Mouse (Mus musculus): ENCODE measurements around the gene Nacc1. TPM values are rescaled to one million over a fixed set of nuclear protein-coding genes. Genes with fewer than 3 reads are reported as not detected.
"Not testable (repeated sequence)": the region's sequence is repeated elsewhere in the genome, so short reads cannot be mapped to it uniquely, and the experiment has no call there.

Gene Nacc1
- polyA plus RNA-seq, 1 experiment from 2014 or later = 25.2 TPM

DNA sequence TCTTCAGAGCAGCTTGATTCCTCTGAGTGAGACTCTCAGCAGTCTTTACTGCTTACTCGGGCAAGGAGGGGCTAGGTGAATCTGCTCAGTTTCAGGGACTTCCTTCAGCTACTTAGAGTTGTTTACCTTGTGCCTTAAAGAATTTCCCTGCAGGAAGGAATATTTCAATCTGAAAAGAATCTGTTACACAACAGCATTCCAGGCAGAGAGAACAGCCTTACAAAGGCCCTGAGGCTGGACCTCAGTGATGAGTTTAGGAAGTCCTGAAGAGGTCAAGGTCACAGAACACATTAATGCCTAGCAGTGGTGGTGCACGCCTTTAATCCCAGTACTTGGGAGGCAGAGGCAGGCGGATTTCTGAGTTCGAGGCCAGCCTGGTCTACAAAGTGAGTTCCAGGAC is 55.8 kb downstream of the Nacc1 start:
- H3K9ac ChIP-seq (ENCODE audit: low read depth, low read length) = no peak overlapping the region
- H3K27me3 ChIP-seq (replicated peaks; ENCODE audit: control insufficient read depth, insufficient read depth, low read length) = no peaks in the 10 kb centered on the region
- no peaks in the 10 kb centered on the region; the same call in 1 of the 2 replicates for H3K4me1 ChIP-seq (replicated peaks; ENCODE audit: control insufficient read depth, insufficient read depth, low read length)
- no peak overlapping the region for H3K27ac ChIP-seq (ENCODE audit: low read depth, low read length)
- no peak for ATAC-seq (replicated peaks; ENCODE audit: low FRiP score)
- WGBS = 85% methylated on average over 4 of the region's 4 CpGs
- no peak for DNase-seq (ENCODE audit: low spot score)
- H3K4me2 ChIP-seq = no peak overlapping the region
- no peak overlapping the region for H3K4me3 ChIP-seq (ENCODE audit: low read depth, low read length)
- no peaks in the 10 kb centered on the region for H3K9me3 ChIP-seq (ENCODE audit: control insufficient read depth, low read length)
- no peaks in the 10 kb centered on the region for H3K36me3 ChIP-seq (ENCODE audit: control insufficient read depth, insufficient read depth, low read length)

DNA sequence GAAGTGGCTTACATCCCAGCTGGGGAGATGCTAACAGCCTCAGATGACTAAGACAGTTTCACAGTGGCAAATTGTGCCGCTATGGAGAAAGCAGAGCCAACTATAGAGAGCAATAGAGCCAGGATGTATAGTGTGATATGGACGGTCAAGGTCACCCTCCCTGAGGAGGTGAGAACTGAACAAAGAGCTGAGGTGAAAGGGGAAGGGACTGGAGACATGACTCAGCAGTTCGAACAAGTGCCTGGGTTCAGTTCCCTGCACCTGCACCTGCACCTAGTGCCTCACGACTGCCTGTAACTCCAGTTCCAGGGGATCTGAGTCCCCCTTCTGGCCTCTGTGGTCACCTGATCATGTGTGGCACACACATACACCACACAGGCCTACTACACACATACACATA is 57.5 kb downstream of the Nacc1 start:
- no peak overlapping the region for H3K4me3 ChIP-seq (ENCODE audit: low read depth, low read length)
- no peaks in the 10 kb centered on the region for H3K9me3 ChIP-seq (ENCODE audit: control insufficient read depth, low read length)
- DNase-seq (ENCODE audit: low spot score) = no peak
- no peaks in the 10 kb centered on the region for H3K27me3 ChIP-seq (replicated peaks; ENCODE audit: control insufficient read depth, insufficient read depth, low read length)
- no peak overlapping the region for H3K4me2 ChIP-seq
- H3K9ac ChIP-seq (ENCODE audit: low read depth, low read length) = no peak overlapping the region
- 67% methylated on average over 4 of the region's 4 CpGs for WGBS
- no peak for ATAC-seq (replicated peaks; ENCODE audit: low FRiP score)
- H3K4me1 ChIP-seq (replicated peaks; ENCODE audit: control insufficient read depth, insufficient read depth, low read length) = no peaks in the 10 kb centered on the region; the same call in 1 of the 2 replicates
- H3K36me3 ChIP-seq (ENCODE audit: control insufficient read depth, insufficient read depth, low read length) = no peaks in the 10 kb centered on the region
- H3K27ac ChIP-seq (ENCODE audit: low read depth, low read length) = no peak overlapping the region

DNA sequence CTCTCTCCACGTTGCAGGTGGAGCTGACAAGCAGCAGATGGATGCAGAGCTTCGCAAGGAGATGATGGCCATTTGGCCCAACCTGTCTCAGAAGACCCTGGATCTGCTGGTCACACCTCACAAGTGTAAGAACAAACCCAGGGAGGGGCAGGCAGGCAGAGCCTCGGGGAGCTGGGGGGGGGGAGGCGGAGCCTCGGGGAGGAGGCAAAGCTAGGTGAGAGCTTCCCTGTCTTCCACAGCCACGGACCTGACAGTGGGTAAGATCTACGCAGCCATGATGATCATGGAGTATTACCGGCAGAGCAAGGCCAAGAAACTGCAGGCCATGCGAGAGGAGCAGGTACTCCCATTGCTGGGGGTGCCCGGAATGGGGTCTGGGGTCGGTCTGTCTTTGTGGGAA is 58.1 kb downstream of the Nacc1 start:
- DNase-seq (ENCODE audit: low spot score) (no peak), ATAC-seq (replicated peaks; ENCODE audit: low FRiP score) (no peak)
- Histone ChIP-seq H3K4me3 (ENCODE audit: low read depth, low read length) (no peak overlapping the region), H3K4me1 (replicated peaks; ENCODE audit: control insufficient read depth, insufficient read depth, low read length) (no peaks in the 10 kb centered on the region), H3K4me2 (no peak overlapping the region), H3K27me3 (replicated peaks; ENCODE audit: control insufficient read depth, insufficient read depth, low read length) (no peaks in the 10 kb centered on the region), H3K9ac (ENCODE audit: low read depth, low read length) (no peak overlapping the region), H3K27ac (ENCODE audit: low read depth, low read length) (no peak overlapping the region), H3K9me3 (ENCODE audit: control insufficient read depth, low read length) (no peaks in the 10 kb centered on the region), H3K36me3 (ENCODE audit: control insufficient read depth, insufficient read depth, low read length) (no peaks in the 10 kb centered on the region)
- WGBS = 68% methylated on average over 11 of the region's 11 CpGs

DNA sequence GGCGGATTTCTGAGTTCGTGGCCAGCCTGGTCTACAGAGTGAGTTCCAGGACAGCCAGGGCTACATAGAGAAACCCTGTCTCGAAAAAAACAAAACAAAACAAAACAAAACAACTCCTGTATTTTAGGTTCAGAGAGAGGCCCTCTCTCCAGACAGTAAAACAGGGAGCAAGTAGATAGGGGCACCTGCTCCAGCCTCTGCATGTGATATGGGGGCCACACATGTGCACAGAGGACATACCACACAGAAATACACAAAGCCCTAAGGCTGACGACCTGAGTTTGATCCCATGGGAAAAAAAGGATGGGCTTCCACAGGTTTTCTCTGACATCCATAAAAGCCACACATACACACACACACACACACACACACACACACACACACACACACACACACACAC is 64.2 kb downstream of the Nacc1 start:
- not testable (repeated sequence) for H3K36me3 ChIP-seq (ENCODE audit: control insufficient read depth, insufficient read depth, low read length); H3K9ac ChIP-seq (ENCODE audit: low read depth, low read length); DNase-seq (ENCODE audit: low spot score); H3K27ac ChIP-seq (ENCODE audit: low read depth, low read length); H3K4me3 ChIP-seq (ENCODE audit: low read depth, low read length); H3K27me3 ChIP-seq (replicated peaks; ENCODE audit: control insufficient read depth, insufficient read depth, low read length); H3K9me3 ChIP-seq (ENCODE audit: control insufficient read depth, low read length); H3K4me2 ChIP-seq; H3K4me1 ChIP-seq (replicated peaks; ENCODE audit: control insufficient read depth, insufficient read depth, low read length)
- WGBS = 76% methylated on average over 4 of the region's 4 CpGs
- 0 out of 2 replicates have a peak, but pooled peaks have one; percentile 53 for ATAC-seq (replicated peaks; ENCODE audit: low FRiP score)

DNA sequence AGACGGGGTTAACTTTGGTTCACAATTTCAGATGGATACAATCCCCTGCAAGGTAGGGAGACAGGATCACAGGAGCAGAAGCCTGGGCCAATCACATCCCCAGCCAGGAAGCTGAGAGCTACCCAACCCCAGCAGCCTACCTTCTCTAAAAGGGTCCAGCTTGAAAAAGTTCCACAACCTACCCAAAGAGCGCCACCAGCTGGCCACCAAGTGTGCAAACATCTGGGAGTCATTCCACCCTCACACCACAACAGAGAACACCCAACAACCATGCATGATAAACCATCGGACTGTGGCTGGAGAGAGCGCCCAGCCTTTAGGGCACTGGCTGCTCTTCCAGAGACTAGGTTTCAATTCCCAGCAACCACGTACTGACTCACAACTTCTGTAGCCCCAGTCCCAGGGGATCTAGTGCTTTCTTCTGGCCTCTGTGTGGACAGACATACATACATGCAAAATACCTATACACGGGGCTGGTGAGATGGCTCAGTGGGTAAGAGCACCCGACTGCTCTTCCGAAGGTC is 66.5 kb downstream of the Nacc1 start:
- Histone ChIP-seq H3K27me3 (replicated peaks; ENCODE audit: control insufficient read depth, insufficient read depth, low read length) (peaks cover 29% of the 10 kb centered on the region), H3K27ac (ENCODE audit: low read depth, low read length) (no peak overlapping the region), H3K9me3 (ENCODE audit: control insufficient read depth, low read length) (no peaks in the 10 kb centered on the region), H3K4me2 (no peak overlapping the region), H3K4me1 (replicated peaks; ENCODE audit: control insufficient read depth, insufficient read depth, low read length) (0 out of 2 replicates have a peak, but pooled peaks cover 2% of the 10 kb centered on the region), H3K9ac (ENCODE audit: low read depth, low read length) (no peak overlapping the region), H3K4me3 (ENCODE audit: low read depth, low read length) (no peak overlapping the region), H3K36me3 (ENCODE audit: control insufficient read depth, insufficient read depth, low read length) (no peaks in the 10 kb centered on the region)
- 67% methylated on average over 8 of the region's 8 CpGs for WGBS
- ATAC-seq (replicated peaks; ENCODE audit: low FRiP score) (no peak), DNase-seq (ENCODE audit: low spot score) (no peak)

Other genes starting within 250 kb of the Nacc1 start
- 46.5 and 50.1 TPM in 2 replicates for gene Ier2, start 25.0 kb downstream of the Nacc1 start, polyA plus RNA-seq (2014; fragmentation: Nextera tagmentation; extraction: Ambion mirVana)
- 94.1 and 95.6 TPM in 2 replicates for gene Trmt1, start 1.6 kb downstream of the Nacc1 start, polyA plus RNA-seq (2014; fragmentation: Nextera tagmentation; extraction: Ambion mirVana)
- gene Lyl1, start 13.6 kb upstream of the Nacc1 start, polyA plus RNA-seq (2014; fragmentation: Nextera tagmentation; extraction: Ambion mirVana) = 67.9 and 68.6 TPM in 2 replicates
- 11.8 and 12.3 TPM in 2 replicates for gene G430095P16Rik, start 35.1 kb upstream of the Nacc1 start, polyA plus RNA-seq (2014; fragmentation: Nextera tagmentation; extraction: Ambion mirVana)
- gene Nfix, start 112.5 kb upstream of the Nacc1 start, polyA plus RNA-seq (2014; fragmentation: Nextera tagmentation; extraction: Ambion mirVana) = 5.0 and 7.1 TPM in 2 replicates
- 4.5 and 4.9 TPM in 2 replicates for gene Dand5, start 135.0 kb upstream of the Nacc1 start, polyA plus RNA-seq (2014; fragmentation: Nextera tagmentation; extraction: Ambion mirVana)
- gene Gadd45gip1, start 143.7 kb upstream of the Nacc1 start, polyA plus RNA-seq (2014; fragmentation: Nextera tagmentation; extraction: Ambion mirVana) = 87.8 and 90.6 TPM in 2 replicates
- gene Rad23a, start 152.8 kb upstream of the Nacc1 start, polyA plus RNA-seq (2014; fragmentation: Nextera tagmentation; extraction: Ambion mirVana) = 188 and 191 TPM in 2 replicates
- 860 and 893 TPM in 2 replicates for gene Calr, start 159.1 kb upstream of the Nacc1 start, polyA plus RNA-seq (2014; fragmentation: Nextera tagmentation; extraction: Ambion mirVana)
- gene Farsa, start 169.1 kb upstream of the Nacc1 start, polyA plus RNA-seq (2014; fragmentation: Nextera tagmentation; extraction: Ambion mirVana) = 130 TPM in 2 replicates
- gene Syce2, start 184.2 kb upstream of the Nacc1 start, polyA plus RNA-seq (2014; fragmentation: Nextera tagmentation; extraction: Ambion mirVana) = 144 and 160 TPM in 2 replicates
- gene Gcdh, start 206.1 kb upstream of the Nacc1 start, polyA plus RNA-seq (2014; fragmentation: Nextera tagmentation; extraction: Ambion mirVana) = 53.5 and 56.7 TPM in 2 replicates
- gene Klf1, start 214.1 kb upstream of the Nacc1 start, polyA plus RNA-seq (2014; fragmentation: Nextera tagmentation; extraction: Ambion mirVana) = 458 and 504 TPM in 2 replicates
- gene Dnase2a, start 220.7 kb upstream of the Nacc1 start, polyA plus RNA-seq (2014; fragmentation: Nextera tagmentation; extraction: Ambion mirVana) = 11.5 and 12.7 TPM in 2 replicates
- gene Mast1, start 249.5 kb upstream of the Nacc1 start, polyA plus RNA-seq (2014; fragmentation: Nextera tagmentation; extraction: Ambion mirVana) = 0.14 and 0.29 TPM in 2 replicates